Mouse (Mus musculus) hindbrain, embryonic 14.5 days (tissue): ENCODE data around the gene Rad51b. TPM values are rescaled to one million over a fixed set of nuclear protein-coding genes. Genes with fewer than 3 reads are reported as not detected.

ENCODE experiments used
- ATAC-seq: fragments of 200-750 bp; cut with Nextera tagmentation; 2 replicates; pipeline ENCODE4 v1.8.0; 2017; ENCODE audit warnings: moderate number of reproducible peaks, mild to moderate bottlenecking, moderate TSS enrichment, moderate library complexity; ENCODE audit not compliant: low FRiP score
- DNase-seq: peaks from one replicate; pipeline ENCODE4 v3.0.0-alpha.2; 2015; ENCODE audit warnings: low spot score
- H3K27ac ChIP-seq: fragments of 300-500 bp; sonication (generic); 2 replicates; pipeline ENCODE4 v1.5.1; 2014; ENCODE audit warnings: mild to moderate bottlenecking, moderate library complexity
- H3K27me3 ChIP-seq: fragments of 300-500 bp; sonication (generic); 2 replicates; pipeline ENCODE4 v1.6.1; 2014; ENCODE audit warnings: mild to moderate bottlenecking, low read length, mixed read lengths; ENCODE audit not compliant: control insufficient read depth, insufficient read depth
- H3K36me3 ChIP-seq: fragments of 300-500 bp; sonication (generic); replicated peaks from 2 replicates; pipeline ENCODE4 v1.6.1; 2014; ENCODE audit not compliant: control insufficient read depth, insufficient read depth
- H3K4me1 ChIP-seq: fragments of 300-500 bp; sonication (generic); replicated peaks from 2 replicates; pipeline ENCODE4 v1.6.1; 2014; ENCODE audit warnings: antibody characterized with exemption, low read length, mixed read lengths; ENCODE audit not compliant: control insufficient read depth, insufficient read depth
- H3K4me2 ChIP-seq: fragments of 300-500 bp; sonication (generic); replicated peaks from 2 replicates; pipeline ENCODE4 v1.6.1; 2014; ENCODE audit warnings: mild to moderate bottlenecking, moderate library complexity
- H3K4me3 ChIP-seq: fragments of 300-500 bp; sonication (generic); replicated peaks from 2 replicates; pipeline ENCODE4 v1.5.1; 2014; ENCODE audit warnings: mild to moderate bottlenecking, low read length
- H3K9ac ChIP-seq: fragments of 300-500 bp; sonication (generic); 2 replicates; pipeline ENCODE4 v1.6.1; 2014
- H3K9me3 ChIP-seq: fragments of 300-500 bp; sonication (generic); 2 replicates; pipeline ENCODE4 v1.6.1; 2016; ENCODE audit warnings: low read length; ENCODE audit not compliant: control insufficient read depth
- WGBS: fragments of 180-500 bp; shearing (Covaris S2); extraction: QIAGEN DNeasy Blood & Tissue Kit; methylation state at CpG from one replicate; pipeline ENCODE4 v1.1.7; 2014; 5-methylcytosine and 5-hydroxymethylcytosine counted together
- polyA plus RNA-seq: library from polyadenylated mRNA; unstranded; fragments of >200 nt; fragmentation: Nextera tagmentation; extraction: Ambion mirVana; gene quantifications from 2 replicates; pipeline ENCODE4 v1.2.1, GENCODE M21; 2014

Rad51b gene
- polyA plus RNA-seq, 1 experiment from 2014 or later, result 1.5 TPM

GRCm38 (mm10) chr12:79843496-79843895, 546.4 kb downstream of the Rad51b start:
- no peak overlapping the region for H3K4me2 ChIP-seq
- WGBS, result 37% methylated on average over 6 of the region's 6 CpGs
- H3K4me1 ChIP-seq, result peaks cover 15% of the 10 kb centered on the region
- H3K27ac ChIP-seq, result no peak overlapping the region
- ATAC-seq (no peak), DNase-seq (no peak)
- H3K9ac ChIP-seq, result no peak overlapping the region
- H3K4me3 ChIP-seq, result no peak overlapping the region
- no peaks in the 10 kb centered on the region for H3K36me3 ChIP-seq
- no peaks in the 10 kb centered on the region for H3K27me3 ChIP-seq
- H3K9me3 ChIP-seq, result no peaks in the 10 kb centered on the region

- H3K9me3 ChIP-seq, result no peaks in the 10 kb centered on the region
- no peak for ATAC-seq
- 31% methylated on average over 7 of the region's 7 CpGs for WGBS
- H3K4me1 ChIP-seq, result peaks cover 3% of the 10 kb centered on the region
- no peak overlapping the region for H3K4me2 ChIP-seq
- no peak for DNase-seq
- H3K27ac ChIP-seq, result no peak overlapping the region
- H3K9ac ChIP-seq, result no peak overlapping the region
- no peaks in the 10 kb centered on the region for H3K36me3 ChIP-seq
- H3K4me3 ChIP-seq, result no peak overlapping the region
- no peaks in the 10 kb centered on the region for H3K27me3 ChIP-seq
Measured at GRCm38 (mm10) chr12:79846247-79847151, 549.4 kb downstream of the Rad51b start.

GRCm38 (mm10) chr12:79848539-79848938, 551.5 kb downstream of the Rad51b start:
- 76% methylated on average over 13 of the region's 13 CpGs for WGBS
- ATAC-seq, result no peak

GRCm38 (mm10) chr12:79850021-79850420, 552.9 kb downstream of the Rad51b start:
- DNase-seq (no peak), ATAC-seq (no peak)
- no peaks in the 10 kb centered on the region for H3K27me3 ChIP-seq
- 83% methylated on average over 5 of the region's 5 CpGs for WGBS
- H3K4me1 ChIP-seq, result 0 out of 2 replicates have a peak, but pooled peaks cover 3% of the 10 kb centered on the region
- no peak overlapping the region for H3K4me2 ChIP-seq
- no peak overlapping the region for H3K4me3 ChIP-seq
- H3K9me3 ChIP-seq, result no peaks in the 10 kb centered on the region
- no peaks in the 10 kb centered on the region for H3K36me3 ChIP-seq
- no peak overlapping the region for H3K27ac ChIP-seq
- H3K9ac ChIP-seq, result no peak overlapping the region

More at GRCm38 (mm10) chr12:79848539-79848938, 551.5 kb downstream of the Rad51b start:
- Histone ChIP-seq H3K9me3 (no peaks in the 10 kb centered on the region), H3K9ac (no peak overlapping the region), H3K4me1 (peaks cover 3% of the 10 kb centered on the region; the same call in 1 of the 2 replicates), H3K4me2 (no peak overlapping the region), H3K27me3 (no peaks in the 10 kb centered on the region), H3K36me3 (no peaks in the 10 kb centered on the region), H3K27ac (no peak overlapping the region), H3K4me3 (no peak overlapping the region)
- no peak for DNase-seq

- Histone ChIP-seq H3K4me3 (no peak overlapping the region), H3K9ac (no peak overlapping the region), H3K4me1 (no peaks in the 10 kb centered on the region), H3K4me2 (no peak overlapping the region), H3K36me3 (no peaks in the 10 kb centered on the region), H3K9me3 (no peaks in the 10 kb centered on the region), H3K27ac (no peak overlapping the region), H3K27me3 (no peaks in the 10 kb centered on the region)
- WGBS, result 92% methylated on average over 8 of the region's 8 CpGs
- no peak for ATAC-seq
- no peak for DNase-seq
Measured at GRCm38 (mm10) chr12:79851898-79852297, 554.8 kb downstream of the Rad51b start.

- WGBS, result 98% methylated on average over 4 of the region's 4 CpGs
- no peak overlapping the region for H3K9ac ChIP-seq
- no peak for ATAC-seq
Measured at GRCm38 (mm10) chr12:79852606-79853005, 555.5 kb downstream of the Rad51b start.

GRCm38 (mm10) chr12:79853901-79854490, 556.9 kb downstream of the Rad51b start:
- Histone ChIP-seq H3K27me3 (no peaks in the 10 kb centered on the region), H3K4me3 (no peak overlapping the region), H3K27ac (no peak overlapping the region), H3K4me2 (no peak overlapping the region), H3K9ac (no peak overlapping the region), H3K36me3 (no peaks in the 10 kb centered on the region), H3K4me1 (no peaks in the 10 kb centered on the region), H3K9me3 (no peaks in the 10 kb centered on the region)
- DNase-seq (no peak), ATAC-seq (no peak)
- WGBS, result 79% methylated on average over 5 of the region's 5 CpGs

More at GRCm38 (mm10) chr12:79852606-79853005, 555.5 kb downstream of the Rad51b start:
- DNase-seq, result no peak
- H3K27ac ChIP-seq, result no peak overlapping the region
- H3K4me3 ChIP-seq, result no peak overlapping the region
- no peaks in the 10 kb centered on the region for H3K9me3 ChIP-seq
- H3K36me3 ChIP-seq, result no peaks in the 10 kb centered on the region
- no peaks in the 10 kb centered on the region for H3K4me1 ChIP-seq
- no peaks in the 10 kb centered on the region for H3K27me3 ChIP-seq
- no peak overlapping the region for H3K4me2 ChIP-seq

GRCm38 (mm10) chr12:79854507-79854906, 557.4 kb downstream of the Rad51b start:
- ATAC-seq, result no peak

GRCm38 (mm10) chr12:79856116-79856909, 559.2 kb downstream of the Rad51b start:
- no peaks in the 10 kb centered on the region for H3K27me3 ChIP-seq
- H3K9me3 ChIP-seq, result no peaks in the 10 kb centered on the region
- ATAC-seq, result no peak
- no peak overlapping the region for H3K4me3 ChIP-seq
- no peak for DNase-seq
- H3K27ac ChIP-seq, result no peak overlapping the region
- no peak overlapping the region for H3K4me2 ChIP-seq
- no peak overlapping the region for H3K9ac ChIP-seq
- H3K4me1 ChIP-seq, result no peaks in the 10 kb centered on the region; the same call in 1 of the 2 replicates
- H3K36me3 ChIP-seq, result no peaks in the 10 kb centered on the region
- whole genome bisulfite sequencing, result 84% methylated on average over 11 of the region's 11 CpGs

More at GRCm38 (mm10) chr12:79854507-79854906, 557.4 kb downstream of the Rad51b start:
- WGBS, result 95% methylated on average over 2 of the region's 2 CpGs
- no peaks in the 10 kb centered on the region for H3K27me3 ChIP-seq
- no peaks in the 10 kb centered on the region for H3K36me3 ChIP-seq
- no peak for DNase-seq
- no peak overlapping the region for H3K9ac ChIP-seq
- H3K4me3 ChIP-seq, result no peak overlapping the region
- H3K4me2 ChIP-seq, result no peak overlapping the region
- no peaks in the 10 kb centered on the region for H3K4me1 ChIP-seq
- no peak overlapping the region for H3K27ac ChIP-seq
- no peaks in the 10 kb centered on the region for H3K9me3 ChIP-seq
